Mouse (Mus musculus) forebrain, embryonic 10.5 days (tissue): Measurements from ENCODE around the gene Rnf213. TPM values are rescaled to one million over a fixed set of nuclear protein-coding genes. Genes with fewer than 3 reads are reported as not detected.
A peak's percentile ranks its signal among the peaks of the same experiment; 100 is the strongest.

Experiments used
- DNase-seq: peaks from one replicate; pipeline ENCODE4 v3.0.0-alpha.2; 2017; ENCODE audit warnings: low spot score; ENCODE audit errors: extremely low spot score
- H3K27ac ChIP-seq: fragments of 300-500 bp; sonication (generic); 2 replicates; pipeline ENCODE4 v1.5.1; 2016; ENCODE audit warnings: mild to moderate bottlenecking
- H3K27me3 ChIP-seq: fragments of 300-500 bp; sonication (generic); 2 replicates; pipeline ENCODE4 v1.6.1; 2016; ENCODE audit warnings: mild to moderate bottlenecking; ENCODE audit not compliant: poor library complexity, severe bottlenecking
- H3K36me3 ChIP-seq: fragments of 300-500 bp; sonication (generic); replicated peaks from 2 replicates; pipeline ENCODE4 v1.6.1; 2016; ENCODE audit warnings: mild to moderate bottlenecking, moderate library complexity
- H3K4me1 ChIP-seq: fragments of 300-500 bp; sonication (generic); 2 replicates; pipeline ENCODE4 v1.6.1; 2016
- H3K4me3 ChIP-seq: fragments of 300-500 bp; sonication (generic); 2 replicates; pipeline ENCODE4 v1.5.1; 2016; ENCODE audit warnings: mild to moderate bottlenecking, moderate library complexity
- H3K9me3 ChIP-seq: fragments of 300-500 bp; sonication (generic); 2 replicates; pipeline ENCODE4 v1.6.1; 2016; ENCODE audit warnings: mild to moderate bottlenecking, moderate library complexity
- WGBS: fragments of 180-500 bp; shearing (Covaris S2); methylation state at CpG from one replicate; pipeline ENCODE4 v1.1.7; 2016; 5-methylcytosine and 5-hydroxymethylcytosine counted together
- microRNA counts: library from miRNA; unstranded; fragments of <30 nt; microRNA quantifications from one replicate; lab custom pipeline; 2017
- microRNA-seq: library from miRNA; unstranded; fragments of <30 nt; microRNA quantifications from one replicate; pipeline ENCODE4, GENCODE M21; 2017
- polyA plus RNA-seq: library from polyadenylated mRNA; unstranded; fragments of >200 nt; fragmentation: Nextera tagmentation; extraction: Ambion mirVana; gene quantifications from 2 replicates; pipeline ENCODE4 v1.2.1, GENCODE M21; 2016

The Rnf213 gene
- polyA plus RNA-seq, 1 experiment from 2014 or later, result 1.5 TPM

DNA sequence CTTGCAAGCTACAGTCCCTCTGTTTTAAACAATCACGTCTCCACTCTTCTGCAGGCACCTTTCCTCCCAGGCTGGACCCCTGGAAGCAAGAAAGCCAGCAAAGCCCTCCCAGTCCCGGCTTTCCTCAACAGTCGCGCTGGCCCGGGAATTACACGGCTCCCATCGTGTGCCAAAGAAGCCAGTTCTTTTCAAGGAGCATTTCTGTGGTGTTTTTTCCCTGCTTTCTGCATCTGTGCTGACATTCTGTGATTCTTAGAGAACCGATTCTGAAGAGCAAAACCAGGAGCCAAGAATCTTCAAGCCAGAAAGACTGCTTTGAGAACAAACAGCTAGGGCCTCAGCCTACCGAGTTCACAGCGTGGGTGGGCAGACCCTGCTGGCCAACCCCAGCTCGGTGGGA lies 136.0 kb downstream of the Rnf213 start:
- H3K4me1 ChIP-seq, result peaks cover 5% of the 10 kb centered on the region
- H3K27me3 ChIP-seq, result peaks cover 8% of the 10 kb centered on the region; the same call in 1 of the 2 replicates
- 73% methylated on average over 11 of the region's 11 CpGs for WGBS
- no peak overlapping the region for H3K27ac ChIP-seq
- DNase-seq, result no peak
- H3K4me3 ChIP-seq, result no peak overlapping the region
- no peaks in the 10 kb centered on the region for H3K9me3 ChIP-seq
- no peaks in the 10 kb centered on the region for H3K36me3 ChIP-seq

DNA sequence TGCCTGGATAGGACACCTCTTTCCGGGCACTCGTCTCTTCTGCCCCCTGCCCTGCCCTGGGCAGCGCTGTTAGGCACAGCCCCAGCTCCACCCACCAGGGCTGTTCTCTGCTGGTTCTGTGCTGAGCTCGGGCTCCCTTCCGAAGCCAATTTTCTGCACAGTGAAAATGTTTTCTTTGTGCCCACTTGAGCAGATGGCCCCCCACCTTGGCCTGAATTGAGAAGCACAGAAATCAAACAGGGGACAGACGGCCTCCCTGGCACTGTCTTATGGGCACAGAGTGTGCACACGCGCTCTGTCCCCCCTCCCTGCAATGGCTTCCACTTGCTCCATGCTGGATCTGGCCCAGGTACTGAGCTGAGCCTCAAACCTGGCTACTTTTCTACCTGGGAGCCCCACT lies 139.6 kb downstream of the Rnf213 start:
- no peak overlapping the region for H3K27ac ChIP-seq
- WGBS, result 76% methylated on average over 8 of the region's 8 CpGs
- no peaks in the 10 kb centered on the region for H3K36me3 ChIP-seq
- no peak overlapping the region for H3K4me3 ChIP-seq
- H3K9me3 ChIP-seq, result no peaks in the 10 kb centered on the region
- peaks cover 8% of the 10 kb centered on the region; the same call in 1 of the 2 replicates for H3K27me3 ChIP-seq
- DNase-seq, result no peak
- H3K4me1 ChIP-seq, result no peaks in the 10 kb centered on the region

DNA sequence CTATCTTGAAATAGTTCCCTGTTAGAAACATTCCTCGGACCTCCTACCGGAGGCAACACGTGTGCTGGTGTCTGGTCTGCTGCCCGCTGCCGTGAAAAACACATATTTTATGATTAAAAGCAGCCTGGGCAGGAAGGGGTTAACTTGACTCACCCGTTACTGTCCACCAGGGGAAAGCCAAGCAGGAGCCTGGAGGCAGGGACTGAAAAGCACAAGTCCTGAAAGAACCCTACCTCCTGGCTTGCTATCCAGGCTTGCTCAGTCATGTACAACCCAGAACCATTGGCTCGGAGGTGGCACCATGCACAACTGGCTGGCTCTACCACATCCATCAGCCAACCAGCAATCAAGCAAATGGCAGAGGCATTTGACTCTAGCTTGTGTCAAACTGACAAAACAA lies 140.8 kb downstream of the Rnf213 start:
- H3K27me3 ChIP-seq, result peaks cover 8% of the 10 kb centered on the region; the same call in 1 of the 2 replicates
- WGBS, result 73% methylated on average over 7 of the region's 7 CpGs
- no peak overlapping the region for H3K4me3 ChIP-seq
- H3K4me1 ChIP-seq, result no peaks in the 10 kb centered on the region
- H3K36me3 ChIP-seq, result no peaks in the 10 kb centered on the region
- no peaks in the 10 kb centered on the region for H3K9me3 ChIP-seq
- DNase-seq, result no peak
- H3K27ac ChIP-seq, result no peak overlapping the region

MicroRNA genes within 50 kb of the gene (microRNA counts, 519-probe panel; counts per million panel counts)
- microRNA mmu-miR-1932 (lab: Ali Mortazavi, UCI), result 341 counts per million, percentile 65 among the panel's probes with 10 or more counts

Small RNA genes within 50 kb of the gene (microRNA-seq; reads per million reads assigned to microRNA genes)
- not detected for gene Mir1932

Other genes starting within 250 kb of the Rnf213 start
- gene Tbc1d16, start 164.6 kb upstream of the Rnf213 start, polyA plus RNA-seq, result 22.5 and 22.7 TPM in 2 replicates
- gene Ccdc40, start 164.5 kb upstream of the Rnf213 start, polyA plus RNA-seq, result 23.1 and 23.6 TPM in 2 replicates
- gene Gaa, start 125.2 kb upstream of the Rnf213 start, polyA plus RNA-seq, result 27.5 and 28.4 TPM in 2 replicates
- 511 and 516 TPM in 2 replicates for gene Eif4a3, start 93.0 kb upstream of the Rnf213 start, polyA plus RNA-seq
- 0.04 TPM in 1 of 2 replicates, not detected in the other for gene Card14, start 85.3 kb upstream of the Rnf213 start, polyA plus RNA-seq
- 7.5 and 7.9 TPM in 2 replicates for gene Sgsh, start 37.6 kb upstream of the Rnf213 start, polyA plus RNA-seq
- 9.6 and 10.6 TPM in 2 replicates for gene Slc26a11, start 37.5 kb upstream of the Rnf213 start, polyA plus RNA-seq
- 24.0 and 24.5 TPM in 2 replicates for gene Endov, start 98.2 kb downstream of the Rnf213 start, polyA plus RNA-seq
- gene Nptx1, start 154.7 kb downstream of the Rnf213 start, polyA plus RNA-seq, result 1.4 and 1.7 TPM in 2 replicates
- 12.8 and 13.0 TPM in 2 replicates for gene Rptor, start 209.8 kb downstream of the Rnf213 start, polyA plus RNA-seq